Mouse (Mus musculus) thymus, adult 2 months (tissue): ENCODE measurements around the gene Ino80. TPM values are rescaled to one million over a fixed set of nuclear protein-coding genes. Genes with fewer than 3 reads are reported as not detected.

ENCODE experiments used
- DNase-seq: peaks from one replicate; pipeline ENCODE4 v3.0.0; 2021
- H3K27ac ChIP-seq: fragments of 200-500 bp; 2 replicates; pipeline ENCODE4 v1.5.1; 2012; ENCODE audit warnings: low read length, control low read depth; ENCODE audit not compliant: control insufficient read depth, insufficient read depth
- H3K27me3 ChIP-seq: fragments of 200-500 bp; 2 replicates; pipeline ENCODE4 v1.6.1; 2012; ENCODE audit warnings: mild to moderate bottlenecking, low read length, moderate library complexity, mixed read lengths; ENCODE audit not compliant: control insufficient read depth, insufficient read depth
- H3K36me3 ChIP-seq: fragments of 200-500 bp; 2 replicates; pipeline ENCODE4 v1.6.1; 2012; ENCODE audit warnings: mild to moderate bottlenecking, low read length, moderate library complexity; ENCODE audit not compliant: control insufficient read depth, insufficient read depth
- H3K4me1 ChIP-seq: fragments of 200-500 bp; replicated peaks from 2 replicates; pipeline ENCODE4 v1.6.1; 2012; ENCODE audit warnings: low read length; ENCODE audit not compliant: control insufficient read depth, insufficient read depth
- H3K4me3 ChIP-seq: fragments of 200-500 bp; 2 replicates; pipeline ENCODE4 v1.5.1; 2012; ENCODE audit warnings: mild to moderate bottlenecking, low read length, control low read depth, moderate library complexity; ENCODE audit not compliant: control insufficient read depth, insufficient read depth
- CTCF ChIP-seq: fragments of 200-500 bp; IDR thresholded peaks from 2 replicates; pipeline ENCODE4 v1.5.1; 2012; ENCODE audit warnings: mild to moderate bottlenecking, control low read depth, low read length, moderate library complexity, borderline replicate concordance; ENCODE audit not compliant: control insufficient read depth, poor library complexity, insufficient read depth; ENCODE audit errors: extremely low read depth
- POLR2A ChIP-seq: fragments of 200-500 bp; IDR thresholded peaks from 2 replicates; pipeline ENCODE4 v1.6.1; 2012; ENCODE audit warnings: mild to moderate bottlenecking, low read length, control low read depth, moderate library complexity; ENCODE audit not compliant: control insufficient read depth, poor library complexity, insufficient read depth; ENCODE audit errors: extremely low read depth
- WGBS: fragments of 180-500 bp; shearing (Covaris S2); methylation state at CpG from one replicate; pipeline ENCODE4 v1.1.7; 2018; 5-methylcytosine and 5-hydroxymethylcytosine counted together
- polyA plus RNA-seq: library from polyadenylated mRNA; depleted of rRNA; stranded (reverse); fragments of >200 nt; gene quantifications from 2 replicates; pipeline ENCODE4 v1.2.3, GENCODE M21; 2012

Gene Ino80
- polyA plus RNA-seq, 1 experiment = 16.1 TPM

GRCm38 (mm10) chr2:119389992-119390391 is 87.5 kb downstream of the Ino80 start:
- Histone ChIP-seq H3K4me3 (no peak overlapping the region), H3K27ac (no peak overlapping the region), H3K27me3 (no peaks in the 10 kb centered on the region), H3K4me1 (no peaks in the 10 kb centered on the region), H3K36me3 (peaks cover 23% of the 10 kb centered on the region)
- no peak for DNase-seq
- TF ChIP-seq POLR2A = no peak
- TF ChIP-seq CTCF = no peak
- WGBS = 95% methylated on average over 4 of the region's 4 CpGs

- DNase-seq = no peak
- TF ChIP-seq POLR2A (no peak), CTCF (no peak)
Measured at GRCm38 (mm10) chr2:119388266-119388665, 89.2 kb downstream of the Ino80 start.

GRCm38 (mm10) chr2:119379455-119379854 is 98.0 kb downstream of the Ino80 start:
- Histone ChIP-seq H3K4me1 (no peaks in the 10 kb centered on the region), H3K36me3 (peaks cover 71% of the 10 kb centered on the region), H3K27me3 (no peaks in the 10 kb centered on the region), H3K27ac (no peak overlapping the region), H3K4me3 (no peak overlapping the region)
- TF ChIP-seq CTCF (no peak), POLR2A (no peak)
- WGBS = 94% methylated on average over 3 of the region's 3 CpGs
- DNase-seq = no peak

More at GRCm38 (mm10) chr2:119388266-119388665, 89.2 kb downstream of the Ino80 start:
- no peak overlapping the region for H3K4me3 ChIP-seq
- no peaks in the 10 kb centered on the region for H3K4me1 ChIP-seq
- 95% methylated on average over 1 of the region's 1 CpGs for WGBS
- H3K27ac ChIP-seq = no peak overlapping the region
- H3K36me3 ChIP-seq = peaks cover 23% of the 10 kb centered on the region
- no peaks in the 10 kb centered on the region for H3K27me3 ChIP-seq

GRCm38 (mm10) chr2:119377826-119378225 is 99.7 kb downstream of the Ino80 start:
- no peak for DNase-seq
- Histone ChIP-seq H3K4me3 (no peak overlapping the region), H3K4me1 (no peaks in the 10 kb centered on the region), H3K36me3 (peaks cover 80% of the 10 kb centered on the region), H3K27me3 (no peaks in the 10 kb centered on the region), H3K27ac (no peak overlapping the region)
- no peak for TF ChIP-seq CTCF
- TF ChIP-seq POLR2A = no peak
- 97% methylated on average over 3 of the region's 3 CpGs for whole genome bisulfite sequencing

GRCm38 (mm10) chr2:119377286-119377685 is 100.2 kb downstream of the Ino80 start:
- H3K4me1 ChIP-seq = no peaks in the 10 kb centered on the region
- H3K4me3 ChIP-seq = no peak overlapping the region
- peaks cover 80% of the 10 kb centered on the region for H3K36me3 ChIP-seq
- no peak for DNase-seq
- 95% methylated on average over 9 of the region's 9 CpGs for WGBS
- no peak overlapping the region for H3K27ac ChIP-seq
- H3K27me3 ChIP-seq = no peaks in the 10 kb centered on the region
- TF ChIP-seq CTCF = no peak
- no peak for TF ChIP-seq POLR2A

- H3K27ac ChIP-seq = no peak overlapping the region
- peaks cover 34% of the 10 kb centered on the region for H3K36me3 ChIP-seq
- H3K27me3 ChIP-seq = no peaks in the 10 kb centered on the region
- TF ChIP-seq CTCF (no peak), POLR2A (no peak)
- H3K4me1 ChIP-seq = no peaks in the 10 kb centered on the region
- DNase-seq = no peak
- no peak overlapping the region for H3K4me3 ChIP-seq
- 93% methylated on average over 10 of the region's 10 CpGs for WGBS
Measured at GRCm38 (mm10) chr2:119370116-119370515, 107.4 kb downstream of the Ino80 start.

- WGBS = 93% methylated on average over 3 of the region's 3 CpGs
- TF ChIP-seq CTCF = no peak
- TF ChIP-seq POLR2A = no peak
- H3K4me3 ChIP-seq = no peak overlapping the region
Measured at GRCm38 (mm10) chr2:119367346-119367745, 110.1 kb downstream of the Ino80 start.

More at GRCm38 (mm10) chr2:119367346-119367745, 110.1 kb downstream of the Ino80 start:
- Histone ChIP-seq H3K27ac (no peak overlapping the region), H3K27me3 (no peaks in the 10 kb centered on the region), H3K36me3 (peaks cover 14% of the 10 kb centered on the region), H3K4me1 (no peaks in the 10 kb centered on the region)
- no peak for DNase-seq
